Mouse (Mus musculus) heart, postnatal 25 days (tissue): ENCODE measurements at regions not wholly inside any gene's neighbourhood (a gene's known extent, or its start where the extent isn't known, plus 50 kb on each side); places are given as distances from the start of the nearest gene placed in this dataset.

ENCODE experiments used
- DNase-seq: peaks from one replicate; pipeline ENCODE4 v3.0.0; 2022; ENCODE audit warnings: low spot score
- intact Hi-C: fragments of 180-260 bp; cut with DNase I; formaldehyde crosslinking; loops from one replicate; pipeline ENCODE4 v1.15.1; 2025

- intact Hi-C loops, result loop anchor here (5.0 to 10.0 kb wide), 3 partner anchors 75 to 1127 kb away; no protein-coding TSS in a partner anchor
- DNase-seq, result no peak
These were observed 391.3 kb downstream of the Slc4a3 start for GRCm38 (mm10) chr1:75937331-75937730.

- intact Hi-C loops, result no loop called here
- DNase-seq, result no peak
These were observed 400.3 kb downstream of the Slc4a3 start for GRCm38 (mm10) chr1:75946290-75946839.

DNA sequence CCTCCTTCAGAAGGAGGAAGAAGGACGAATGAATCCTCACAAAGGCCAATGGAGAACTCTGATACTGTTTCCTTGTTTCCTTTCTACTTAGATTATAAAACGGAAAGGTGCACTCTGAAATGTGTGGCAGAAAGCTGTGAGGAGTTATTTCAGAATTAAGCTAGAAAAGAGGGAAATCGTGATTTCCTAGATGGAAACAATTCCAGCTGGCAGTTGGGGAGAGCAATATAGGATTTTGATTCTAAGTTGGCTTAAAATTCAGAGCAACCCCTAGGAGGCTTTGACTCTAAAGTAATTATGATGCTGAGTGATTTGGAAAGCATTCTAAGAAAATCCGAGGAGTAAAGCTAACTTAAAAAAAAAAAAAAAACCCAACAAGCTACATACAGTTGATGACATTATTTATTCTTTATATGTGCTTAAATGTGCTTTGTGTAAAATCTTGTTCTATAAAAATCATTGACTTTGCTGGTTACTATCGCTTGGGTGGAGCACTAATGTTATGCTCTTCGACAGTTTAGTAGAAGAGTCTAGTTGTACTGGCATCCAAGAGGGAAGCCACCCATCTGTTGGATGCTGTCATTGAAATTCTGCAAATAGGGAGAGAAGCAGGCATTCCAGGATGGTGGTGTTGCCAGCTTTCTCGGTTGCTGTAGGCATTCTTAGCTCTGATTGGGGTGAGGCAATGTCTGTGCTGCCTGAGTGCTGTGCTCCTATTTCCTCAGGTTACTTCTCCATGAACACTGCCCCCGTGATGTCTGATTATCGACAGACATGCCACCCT, 432.3 kb downstream of the Slc4a3 start:
- intact Hi-C loops, result no loop called here
- DNase-seq, result no peak

DNA sequence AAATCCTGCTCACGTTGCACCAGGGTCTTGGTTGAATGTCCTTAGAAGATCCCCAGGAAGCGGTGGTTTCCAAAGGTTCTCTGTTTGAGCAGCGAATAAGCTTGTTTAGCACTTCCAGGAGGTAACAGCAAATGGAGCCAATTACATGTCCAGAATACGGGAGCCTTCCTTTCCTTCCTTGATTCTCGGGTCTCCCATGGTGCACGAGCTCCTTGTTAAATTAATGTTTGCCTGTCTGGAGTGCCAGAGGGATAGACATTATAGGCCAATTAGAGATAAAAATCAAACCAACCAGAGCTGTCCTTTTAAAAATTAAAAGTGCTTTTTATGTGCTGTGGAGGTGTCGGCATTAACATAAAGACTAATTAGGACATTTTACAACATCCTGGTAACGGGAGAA, 437.0 kb downstream of the Slc4a3 start:
- intact Hi-C loops, result no loop called here
- no peak for DNase-seq

DNA sequence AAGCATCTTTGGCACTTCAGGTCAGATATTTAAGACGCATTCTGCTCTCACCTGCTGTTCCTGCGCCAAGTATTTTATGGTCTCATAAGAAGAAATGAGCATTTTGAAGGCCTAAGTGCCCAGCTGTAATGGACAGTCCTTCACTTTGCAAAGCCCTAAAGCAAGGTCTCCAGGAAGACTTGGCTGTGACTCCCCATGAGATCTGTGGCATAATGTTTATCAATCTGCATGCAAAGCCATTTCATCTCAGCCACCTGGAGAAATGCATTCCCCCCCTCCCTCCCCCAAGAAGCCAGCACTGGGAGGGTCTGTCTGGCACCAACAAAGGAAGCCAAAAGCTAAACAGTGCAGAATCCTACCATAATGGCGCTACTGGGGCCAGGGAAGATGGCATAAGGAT, 437.4 kb downstream of the Slc4a3 start:
- intact Hi-C loops, result no loop called here
- DNase-seq, result no peak

DNA sequence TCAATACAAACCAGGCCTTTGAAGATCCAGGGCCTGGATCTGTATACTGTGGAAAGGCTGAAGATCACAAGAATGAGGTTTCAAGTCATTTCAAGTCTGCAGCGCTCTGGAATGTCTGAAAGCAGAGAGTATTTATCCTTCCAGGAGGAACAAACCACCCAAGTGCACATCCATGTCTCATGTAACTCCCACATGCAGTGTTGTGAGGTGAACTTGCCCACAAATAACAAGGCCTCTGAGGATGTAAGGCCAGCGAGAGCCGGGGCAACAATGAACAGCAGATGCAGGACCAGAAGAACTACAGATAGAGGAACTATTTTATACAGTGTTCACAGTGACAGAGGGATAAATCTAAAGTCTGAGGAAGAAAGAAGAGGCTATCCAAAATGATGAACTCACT, 442.4 kb downstream of the Slc4a3 start:
- intact Hi-C loops, result no loop called here
- no peak for DNase-seq

DNA sequence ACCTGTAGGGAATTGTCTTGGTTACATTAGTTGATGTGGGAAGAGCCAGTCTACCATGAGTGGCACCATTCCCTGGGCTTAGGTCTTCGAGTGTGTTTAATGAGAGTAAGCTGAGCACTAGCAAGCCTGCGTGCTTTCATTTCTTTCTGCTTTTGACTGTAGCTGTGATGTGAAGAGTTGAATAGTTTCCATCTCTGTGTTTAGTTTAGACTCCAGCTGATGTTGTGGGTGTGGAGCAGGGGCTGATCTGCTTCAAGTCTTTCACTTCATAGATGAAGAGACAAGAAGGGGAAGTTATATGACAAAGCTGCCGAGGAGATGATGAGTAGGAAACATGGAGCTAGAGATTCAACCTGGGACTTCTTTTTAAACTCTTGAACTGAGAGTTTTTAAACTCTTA, 446.0 kb downstream of the Slc4a3 start:
- intact Hi-C loops, result no loop called here
- no peak for DNase-seq

- intact Hi-C loops, result loop anchor here (5.0 kb wide), 1 partner anchor 1520 kb away; the partner anchor contains the start of gene Epha4
These were observed 451.2 kb downstream of the Slc4a3 start for GRCm38 (mm10) chr1:75997222-75997621.

GRCm38 (mm10) chr1:76001124-76001523, 455.1 kb downstream of the Slc4a3 start:
- no peak for DNase-seq
- intact Hi-C loops, result no loop called here

More at GRCm38 (mm10) chr1:75997222-75997621, 451.2 kb downstream of the Slc4a3 start:
- DNase-seq, result no peak

DNA sequence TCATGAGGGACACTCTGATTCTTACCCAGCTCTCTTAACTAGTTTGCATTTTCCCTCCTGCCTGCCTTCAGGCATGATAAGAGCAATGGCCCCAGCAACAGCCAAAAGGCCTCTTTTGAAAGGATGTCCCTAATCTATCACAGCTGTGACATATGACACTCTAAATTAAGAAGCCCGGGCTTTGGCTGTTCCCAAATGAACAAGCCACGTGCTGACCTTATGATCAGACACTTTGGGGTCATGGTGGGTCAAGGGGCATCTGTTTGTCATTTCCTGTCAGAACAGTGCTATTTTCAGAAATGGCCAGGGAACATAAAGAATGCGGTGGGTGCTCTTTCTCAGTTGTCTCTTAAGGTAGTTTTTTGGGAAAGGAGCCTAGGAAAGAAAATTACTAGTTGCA, 463.5 kb downstream of the Slc4a3 start:
- intact Hi-C loops, result no loop called here
- DNase-seq, result peak; percentile 11

DNA sequence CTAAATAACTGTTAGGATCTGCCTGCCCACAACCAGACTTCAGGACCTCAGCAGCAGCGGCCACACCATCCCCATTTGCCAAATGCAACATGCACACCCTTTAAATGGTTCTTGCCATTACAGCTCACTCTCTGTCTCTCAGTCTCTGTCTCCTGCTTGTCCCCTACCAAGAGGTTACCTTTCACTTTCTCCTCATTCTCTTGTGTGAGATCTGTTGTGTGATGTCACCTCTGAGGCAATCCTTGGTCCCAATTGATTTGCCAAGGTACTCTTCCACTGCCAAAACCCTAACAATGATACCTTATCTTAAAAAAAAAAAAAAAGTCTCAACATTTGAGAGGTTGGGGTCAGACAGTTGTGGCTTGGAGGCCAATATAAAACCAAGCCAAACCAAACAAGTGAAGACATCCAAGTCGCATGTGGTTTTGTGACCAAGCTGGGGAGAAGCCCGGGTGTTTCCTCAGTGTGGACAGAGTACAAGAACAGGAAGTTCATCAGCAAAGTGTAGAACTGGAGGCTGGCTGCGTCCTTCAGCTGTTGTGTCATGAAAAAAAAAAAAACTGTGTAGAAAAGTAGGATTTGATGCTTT, 464.2 kb downstream of the Slc4a3 start:
- DNase-seq, result peak; percentile 49
- intact Hi-C loops, result loop anchor here (5.0 kb wide), 1 partner anchor 73 kb away; no protein-coding TSS in a partner anchor

DNA sequence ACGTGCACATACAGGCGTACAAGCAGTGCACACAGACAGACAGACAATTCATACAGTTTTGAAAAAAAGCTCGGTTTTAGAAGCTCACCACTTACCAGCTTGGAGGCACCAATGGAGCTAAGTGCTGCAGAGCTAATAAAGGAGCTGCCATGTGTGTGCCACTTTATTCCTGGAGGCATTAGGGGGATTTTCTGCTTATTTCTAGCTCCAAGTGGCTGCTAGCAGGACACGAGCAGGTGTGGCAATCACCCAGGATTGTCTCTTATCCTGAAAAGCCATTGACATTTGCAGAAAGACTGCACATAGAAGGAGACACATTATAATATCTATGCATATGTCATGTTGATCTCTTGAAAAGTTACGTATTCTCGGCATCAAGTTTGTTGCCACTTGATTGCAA, 472.5 kb downstream of the Slc4a3 start:
- no peak for DNase-seq
- intact Hi-C loops, result no loop called here

DNA sequence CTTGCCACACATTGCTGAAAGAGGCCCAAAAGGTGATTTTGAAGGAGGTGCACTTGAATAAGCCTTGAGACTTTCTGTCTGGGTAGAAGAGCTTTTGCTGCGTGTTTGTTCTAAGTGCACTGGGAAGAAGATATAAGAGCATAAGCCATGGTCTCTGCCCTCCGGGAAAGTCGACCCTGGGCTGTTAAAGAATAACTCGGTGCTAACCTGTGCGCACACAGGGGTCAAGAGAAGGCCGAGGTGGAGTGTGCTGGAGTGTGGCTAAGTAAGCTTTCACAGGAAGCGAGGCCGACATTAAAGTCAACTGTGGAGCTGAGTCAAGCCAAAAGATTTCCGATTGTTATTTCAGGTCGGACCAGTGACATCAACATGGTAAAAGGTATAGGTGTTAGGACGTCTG, 473.0 kb downstream of the Slc4a3 start:
- intact Hi-C loops, result no loop called here

GRCm38 (mm10) chr1:76024650-76025049, 478.6 kb downstream of the Slc4a3 start:
- no peak for DNase-seq
- intact Hi-C loops, result loop anchor here (5.0 kb wide), 1 partner anchor 97 kb away; no protein-coding TSS in a partner anchor

More for the DNA sequence above, 473.0 kb downstream of the Slc4a3 start:
- DNase-seq, result no peak

GRCm38 (mm10) chr1:76025389-76025788, 479.3 kb downstream of the Slc4a3 start:
- DNase-seq, result no peak
- intact Hi-C loops, result loop anchor here (5.0 kb wide), 1 partner anchor 98 kb away; no protein-coding TSS in a partner anchor

DNA sequence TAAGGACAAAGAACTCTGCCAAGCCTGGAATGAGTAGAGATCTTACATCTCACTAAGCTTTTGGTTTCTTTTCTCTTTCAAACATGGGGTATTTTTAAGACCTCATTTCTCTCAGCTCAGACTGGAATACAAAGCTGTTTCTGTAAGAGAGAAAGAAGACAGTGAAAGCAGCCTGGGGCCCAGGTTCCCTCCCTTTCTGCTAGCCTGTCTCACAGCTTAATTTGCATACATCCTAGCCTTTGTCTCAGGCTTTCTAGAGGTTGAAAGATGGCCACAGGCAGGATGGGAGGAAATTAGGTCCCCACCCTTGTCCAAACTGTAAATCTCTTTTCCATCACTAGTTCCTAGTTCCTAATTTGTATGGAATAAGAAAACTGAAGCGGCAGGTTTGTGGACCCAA, 483.0 kb downstream of the Slc4a3 start:
- intact Hi-C loops, result loop anchor here (5.0 kb wide), 1 partner anchor 102 kb away; no protein-coding TSS in a partner anchor
- no peak for DNase-seq

GRCm38 (mm10) chr1:76031171-76031922, 485.3 kb downstream of the Slc4a3 start:
- DNase-seq, result no peak
- intact Hi-C loops, result loop anchor here (5.0 kb wide), 1 partner anchor 94 kb away; no protein-coding TSS in a partner anchor

GRCm38 (mm10) chr1:76031923-76032285, 485.8 kb downstream of the Slc4a3 start:
- intact Hi-C loops, result loop anchor here (5.0 kb wide), 1 partner anchor 95 kb away; no protein-coding TSS in a partner anchor

DNA sequence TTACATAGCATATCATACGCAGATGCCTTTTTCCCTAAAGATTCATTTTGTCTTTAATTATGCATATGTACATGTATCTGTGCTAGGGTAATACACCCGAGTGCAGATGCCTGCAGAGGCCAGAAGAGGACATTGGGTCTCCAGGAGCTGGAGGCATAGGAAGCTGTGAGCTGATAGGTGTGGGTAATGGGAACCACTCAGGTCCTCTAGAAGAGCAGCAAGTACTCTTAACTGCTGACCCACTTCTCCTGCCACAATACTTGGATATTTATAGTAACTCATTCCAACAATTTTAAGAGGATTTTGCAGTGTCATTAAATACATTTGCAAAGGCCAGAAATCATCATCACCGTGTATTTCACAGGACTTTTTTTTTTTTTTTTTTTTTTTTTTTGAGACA, 486.6 kb downstream of the Slc4a3 start:
- DNase-seq, result no peak
- intact Hi-C loops, result loop anchor here (5.0 kb wide), 1 partner anchor 95 kb away; no protein-coding TSS in a partner anchor

More at GRCm38 (mm10) chr1:76031923-76032285, 485.8 kb downstream of the Slc4a3 start:
- DNase-seq, result no peak

DNA sequence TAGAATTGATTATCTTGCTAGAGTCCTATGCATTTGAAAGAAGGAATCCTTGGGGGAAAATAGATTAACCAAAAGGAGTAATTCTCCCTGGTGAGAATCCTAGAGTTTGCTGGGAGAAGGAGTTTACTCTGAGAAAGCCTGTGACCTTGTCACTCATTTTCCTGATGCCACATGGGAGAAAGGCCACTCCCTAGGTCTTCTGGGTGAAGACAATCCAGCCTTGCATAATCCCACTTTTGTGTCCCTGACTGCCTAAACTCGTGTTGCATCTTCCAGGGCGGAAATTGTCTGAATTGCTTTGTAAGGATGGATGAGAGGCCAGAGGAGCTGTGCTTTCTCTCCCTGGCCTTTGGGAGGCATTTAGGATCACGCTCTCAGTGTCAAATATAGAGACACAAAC, 490.2 kb downstream of the Slc4a3 start:
- DNase-seq, result no peak
- intact Hi-C loops, result no loop called here
